In the genomic region with DNA sequence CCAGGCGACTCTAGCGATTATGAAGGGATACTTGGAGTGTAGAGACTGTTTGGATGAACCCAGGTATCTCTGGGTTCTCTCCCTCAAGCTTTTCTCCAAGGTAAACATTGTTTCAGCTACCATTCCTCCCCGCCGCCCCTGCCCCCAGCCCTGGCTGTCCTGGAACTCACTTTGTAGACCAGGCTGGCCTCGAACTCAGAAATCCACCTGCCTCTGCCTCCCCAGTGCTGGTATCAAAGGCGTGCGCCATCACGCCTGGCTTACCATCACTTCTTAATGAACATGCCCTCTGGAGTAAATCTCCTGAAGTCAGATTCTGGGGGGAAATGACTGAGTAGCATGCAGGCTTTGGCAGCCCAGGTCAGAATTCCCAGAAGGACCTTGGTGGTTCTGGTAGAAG, we compare ENCODE assay signal across 7 mouse cellular contexts. TPM values are rescaled to one million over a fixed set of nuclear protein-coding genes. Genes with fewer than 3 reads are reported as not detected.
DNase-seq lines count a peak whose midpoint lies in the region; ATAC-seq and TF ChIP-seq lines count a peak whose summit lies in the region.

A gene (minus strand): TSS at position 293 of the 400 bp plus-strand sequence.

- peak within 1 kb of the TSS; percentile 100 for H3K9ac ChIP-seq in limb, embryonic 13.5 days

- H3K27ac ChIP-seq in forebrain, embryonic 10.5 days = peak within 1 kb of the TSS; percentile 99
- H3K27ac ChIP-seq in limb, embryonic 13.5 days = peak within 1 kb of the TSS; percentile 98
- H3K27ac ChIP-seq in small intestine, adult 2 months (ENCODE audit: insufficient read depth, low read depth, low read length) = peak within 1 kb of the TSS; percentile 51

- peak within 1 kb of the TSS; percentile 84 for H3K4me2 ChIP-seq in limb, embryonic 13.5 days (replicated peaks)

- 67% methylated on average over 8 of the region's 8 CpGs for WGBS in forebrain, embryonic 10.5 days
- WGBS in limb, embryonic 13.5 days = 61% methylated on average over 8 of the region's 8 CpGs
- WGBS in small intestine, adult 2 months = 41% methylated on average over 8 of the region's 8 CpGs

- H3K36me3 ChIP-seq in E14TG2a.4 (ENCODE audit: insufficient read depth, low read length) = peaks cover 59% of the 10 kb centered on the region
- peaks cover 64% of the 10 kb centered on the region for H3K36me3 ChIP-seq in forebrain, embryonic 10.5 days (replicated peaks)
- H3K36me3 ChIP-seq in limb, embryonic 13.5 days = peaks cover 52% of the 10 kb centered on the region
- H3K36me3 ChIP-seq in small intestine, adult 2 months (ENCODE audit: control insufficient read depth, insufficient read depth, low read length) = peaks cover 26% of the 10 kb centered on the region

- intact Hi-C loops in heart, postnatal 25 days (cut with DNase I) = no loop called here

- DNase-seq in forebrain, embryonic 10.5 days (ENCODE audit: extremely low spot score, low spot score) = no peak
- DNase-seq in heart, postnatal 25 days (ENCODE audit: low spot score) = no peak
- no peak for DNase-seq in thymus, postnatal 10 days (ENCODE audit: low spot score in 2 of 2)

- TF ChIP-seq POLR2A in small intestine, adult 2 months (IDR thresholded peaks at IDR 0.05; ENCODE audit: low read depth, low read length) = no peak

- H3K9me3 ChIP-seq in E14TG2a.4 (ENCODE audit: low read length) = no peaks in the 10 kb centered on the region
- no peaks in the 10 kb centered on the region for H3K9me3 ChIP-seq in forebrain, embryonic 10.5 days
- H3K9me3 ChIP-seq in limb, embryonic 13.5 days = no peaks in the 10 kb centered on the region

- peaks cover 31% of the 10 kb centered on the region for H3K4me1 ChIP-seq in E14TG2a.4 (replicated peaks; ENCODE audit: low read depth, low read length)
- peaks cover 38% of the 10 kb centered on the region for H3K4me1 ChIP-seq in forebrain, embryonic 10.5 days
- peaks cover 30% of the 10 kb centered on the region for H3K4me1 ChIP-seq in limb, embryonic 13.5 days
- H3K4me1 ChIP-seq in small intestine, adult 2 months (ENCODE audit: control insufficient read depth, insufficient read depth, insufficient read length, low read length) = peaks cover 8% of the 10 kb centered on the region; the same call in 1 of the 2 replicates

- H3K4me3 ChIP-seq in E14TG2a.4 (replicated peaks; ENCODE audit: low read length) = peak within 1 kb of the TSS; percentile 98
- H3K4me3 ChIP-seq in forebrain, embryonic 10.5 days = peak within 1 kb of the TSS; percentile 99
- peak within 1 kb of the TSS; percentile 99 for H3K4me3 ChIP-seq in limb, embryonic 13.5 days
- peak within 1 kb of the TSS; percentile 87 for H3K4me3 ChIP-seq in small intestine, adult 2 months (ENCODE audit: low read depth, low read length)

- no peaks in the 10 kb centered on the region for H3K27me3 ChIP-seq in E14TG2a.4 (ENCODE audit: insufficient read depth, low read length)
- H3K27me3 ChIP-seq in forebrain, embryonic 10.5 days (ENCODE audit: poor library complexity, severe bottlenecking) = no peaks in the 10 kb centered on the region
- no peaks in the 10 kb centered on the region for H3K27me3 ChIP-seq in limb, embryonic 13.5 days
- no peaks in the 10 kb centered on the region for H3K27me3 ChIP-seq in small intestine, adult 2 months (ENCODE audit: control insufficient read depth, insufficient read depth, low read length)

- no peak for TF ChIP-seq CTCF in E14TG2a.4 (conservative IDR thresholded peaks at IDR 0.05; ENCODE audit: low read length)
- TF ChIP-seq CTCF in small intestine, adult 2 months (IDR thresholded peaks at IDR 0.05; ENCODE audit: extremely low read depth, insufficient read length, insufficient replicate concordance, low read depth, low read length) = no peak

- no peak for ATAC-seq in CD4-positive, CD25-positive, alpha-beta regulatory T cell, adult 4 months
- ATAC-seq in limb, embryonic 13.5 days (ENCODE audit: low FRiP score, low read depth) = no peak

RNA-seq across cellular contexts. Expression of the gene that starts here (rescaled TPM):
- polyA plus RNA-seq in CD4-positive, CD25-positive, alpha-beta regulatory T cell, adult 4 months (2017; shearing (Covaris generic)) = 10 to 100 TPM; 69.7 to 79.3 TPM
- polyA plus RNA-seq in forebrain, embryonic 10.5 days (2016; fragmentation: Nextera tagmentation; extraction: Ambion mirVana) = 159 TPM in 2 replicates
- total RNA-seq in heart, postnatal 25 days (2021) = 10 to 100 TPM; 48.3 to 51.5 TPM
- polyA plus RNA-seq in limb, embryonic 13.5 days (2015; fragmentation: Nextera tagmentation; extraction: Ambion mirVana) = 126 and 134 TPM in 2 replicates
- polyA plus RNA-seq in small intestine, adult 2 months (2012; rRNA removed) = 24.4 and 37.8 TPM in 2 replicates
